7 mouse cellular contexts compared by ENCODE assay signal in genomic region chr14:25842688-25843003, GRCm38 (mm10). TPM values are rescaled to one million over a fixed set of nuclear protein-coding genes. Genes with fewer than 3 reads are reported as not detected.
DNase-seq lines count a peak whose midpoint lies in the region; ATAC-seq and TF ChIP-seq lines count a peak whose summit lies in the region.

No protein-coding gene starts in this region.

- TF ChIP-seq POLR2A in thymus, adult 2 months (IDR thresholded peaks at IDR 0.05; ENCODE audit: control insufficient read depth, extremely low read depth, insufficient read depth, low read length, poor library complexity), result no peak

- H3K9me3 ChIP-seq in forebrain, embryonic 13.5 days (replicated peaks), result no peaks in the 10 kb centered on the region
- no peaks in the 10 kb centered on the region for H3K9me3 ChIP-seq in liver, embryonic 15.5 days (replicated peaks)

- no peak for ATAC-seq in forebrain, embryonic 13.5 days
- ATAC-seq in liver, embryonic 15.5 days (ENCODE audit: insufficient read depth), result no peak

- H3K4me2 ChIP-seq in forebrain, embryonic 13.5 days, result peak overlapping the region; percentile 98
- H3K4me2 ChIP-seq in liver, embryonic 15.5 days, result peak overlapping the region; percentile 83

- H3K27me3 ChIP-seq in thymus, adult 2 months (ENCODE audit: control insufficient read depth, insufficient read depth, low read length), result no peaks in the 10 kb centered on the region
- peaks cover 51% of the 10 kb centered on the region for H3K27me3 ChIP-seq in forebrain, embryonic 13.5 days
- H3K27me3 ChIP-seq in liver, embryonic 15.5 days, result peaks cover 5% of the 10 kb centered on the region; the same call in 1 of the 2 replicates

- peaks cover 7% of the 10 kb centered on the region for H3K4me1 ChIP-seq in thymus, adult 2 months (replicated peaks; ENCODE audit: control insufficient read depth, insufficient read depth, low read length)
- peaks cover 15% of the 10 kb centered on the region for H3K4me1 ChIP-seq in forebrain, embryonic 13.5 days
- H3K4me1 ChIP-seq in liver, embryonic 15.5 days (replicated peaks), result peaks cover 26% of the 10 kb centered on the region

- no peak for TF ChIP-seq CTCF in thymus, adult 2 months (IDR thresholded peaks at IDR 0.05; ENCODE audit: borderline replicate concordance, control insufficient read depth, extremely low read depth, insufficient read depth, low read length, poor library complexity)

- peak overlapping the region; percentile 35; the same call in 1 of the 2 replicates for H3K27ac ChIP-seq in thymus, adult 2 months (ENCODE audit: control insufficient read depth, insufficient read depth, low read length)
- H3K27ac ChIP-seq in forebrain, embryonic 13.5 days, result no peak overlapping the region
- no peak overlapping the region for H3K27ac ChIP-seq in liver, embryonic 15.5 days (replicated peaks)

- no peaks in the 10 kb centered on the region for H3K36me3 ChIP-seq in thymus, adult 2 months (ENCODE audit: control insufficient read depth, insufficient read depth, low read length)
- no peaks in the 10 kb centered on the region for H3K36me3 ChIP-seq in forebrain, embryonic 13.5 days (ENCODE audit: poor library complexity, severe bottlenecking)
- no peaks in the 10 kb centered on the region for H3K36me3 ChIP-seq in liver, embryonic 15.5 days (replicated peaks)

- H3K9ac ChIP-seq in forebrain, embryonic 13.5 days, result peak overlapping the region; percentile 63; the same call in 1 of the 2 replicates
- peak overlapping the region; percentile 60 for H3K9ac ChIP-seq in liver, embryonic 15.5 days

- WGBS in thymus, adult 2 months, result 6% methylated on average over 12 of the region's 12 CpGs
- 2% methylated on average over 12 of the region's 12 CpGs for WGBS in forebrain, embryonic 13.5 days
- WGBS in liver, embryonic 15.5 days (ENCODE audit: insufficient replicate concordance), result 3% methylated on average over 12 of the region's 12 CpGs

- peak; percentile 15 for DNase-seq in thymus, adult 2 months
- no peak for DNase-seq in thymus, postnatal 0 days (ENCODE audit: low spot score)
- DNase-seq in yolk sac, embryonic 10.5 days (ENCODE audit: low spot score), result peak; percentile 20
- no peak for DNase-seq in spleen, postnatal 36 days (ENCODE audit: low spot score in 2 of 2)
- DNase-seq in cerebellum, adult 9-10 months, result no peak

- peak overlapping the region; percentile 89 for H3K4me3 ChIP-seq in thymus, adult 2 months (ENCODE audit: control insufficient read depth, insufficient read depth, low read length)
- peak overlapping the region; percentile 51 for H3K4me3 ChIP-seq in forebrain, embryonic 13.5 days
- peak overlapping the region; percentile 64 for H3K4me3 ChIP-seq in liver, embryonic 15.5 days (replicated peaks)

RNA-seq across cellular contexts. Expression of gene Anxa11, which starts 0.7 kb away (rescaled TPM):
- 113 and 122 TPM in 2 replicates for polyA plus RNA-seq in thymus, adult 2 months (2012; rRNA removed)
- polyA plus RNA-seq in thymus, postnatal 0 days (2015; fragmentation: Nextera tagmentation; extraction: Ambion mirVana), result 48.4 and 49.0 TPM in 2 replicates
- polyA plus RNA-seq in forebrain, embryonic 13.5 days (2015; fragmentation: Nextera tagmentation; extraction: Ambion mirVana), result 1.8 and 2.1 TPM in 2 replicates
- polyA plus RNA-seq in liver, embryonic 15.5 days (2015; fragmentation: Nextera tagmentation; extraction: Ambion mirVana), result 11.2 TPM in 2 replicates

Comparison
In these comparisons a context has a peak if more than half of its experiments do, and no peak if none do; other contexts are left out.
1. DNase-seq: peak in thymus, adult 2 months (single experiment) and yolk sac, embryonic 10.5 days (single experiment); none in thymus, postnatal 0 days (single experiment), spleen, postnatal 36 days (0 of 2) and cerebellum, adult 9-10 months (single experiment).
2. Peak in every context shown above with its lines, with median percentiles within 50 percentile points of each other: H3K4me3 ChIP-seq.